Mouse (Mus musculus) liver, embryonic 14.5 days (tissue): ENCODE data around the gene G6pc3. TPM values are rescaled to one million over a fixed set of nuclear protein-coding genes. Genes with fewer than 3 reads are reported as not detected.

Experiments
- ATAC-seq: fragments of 200-750 bp; cut with Nextera tagmentation; 2 replicates; pipeline ENCODE4 v1.8.0; 2017; ENCODE audit warnings: moderate number of reproducible peaks, mild to moderate bottlenecking, moderate library complexity; ENCODE audit not compliant: insufficient read depth
- DNase-seq, 3 experiments: peaks; one replicate each; pipeline ENCODE4 v3.0.0-alpha.2; 2012 to 2013; ENCODE audit warnings: low read depth in 3 of 3, low spot score in 3 of 3
- H3K27ac ChIP-seq: fragments of 300-500 bp; sonication (generic); 2 replicates; pipeline ENCODE4 v1.5.1; 2014; ENCODE audit warnings: moderate library complexity, mild to moderate bottlenecking, control low read depth, inconsistent platforms
- H3K27me3 ChIP-seq: fragments of 300-500 bp; sonication (generic); 2 replicates; pipeline ENCODE4 v1.6.1; 2014; ENCODE audit warnings: mild to moderate bottlenecking, low read length, moderate library complexity; ENCODE audit not compliant: control insufficient read depth, insufficient read depth
- H3K36me3 ChIP-seq: fragments of 300-500 bp; sonication (generic); replicated peaks from 2 replicates; pipeline ENCODE4 v1.6.1; 2014; ENCODE audit warnings: low read depth; ENCODE audit not compliant: control insufficient read depth, insufficient read depth
- H3K4me1 ChIP-seq, 2 experiments: fragments of 200-500 bp in 1 of 2; fragments of 300-500 bp in 1 of 2; sonication (generic) in 1 of 2; replicated peaks; 2 replicates each; pipeline ENCODE4 v1.6.1; 2012 to 2014; ENCODE audit warnings: antibody characterized with exemption in 1 of 2, inconsistent platforms in 1 of 2, low read length in 1 of 2; ENCODE audit not compliant: control insufficient read depth in 2 of 2, insufficient read depth in 2 of 2
- H3K4me2 ChIP-seq: fragments of 300-500 bp; sonication (generic); 2 replicates; pipeline ENCODE4 v1.6.1; 2014; ENCODE audit warnings: low read depth, mild to moderate bottlenecking, control low read depth, moderate library complexity
- H3K4me3 ChIP-seq, 2 experiments: fragments of 200-500 bp in 1 of 2; fragments of 300-500 bp in 1 of 2; sonication (generic) in 1 of 2; 2 replicates each; pipeline ENCODE4 v1.5.1; 2012 to 2014; ENCODE audit warnings: low read depth in 2 of 2, low read length in 2 of 2, mild to moderate bottlenecking in 2 of 2, control low read depth in 1 of 2, inconsistent platforms in 1 of 2, moderate library complexity in 1 of 2; ENCODE audit not compliant: insufficient read depth in 1 of 2
- H3K9ac ChIP-seq: fragments of 300-500 bp; sonication (generic); replicated peaks from 2 replicates; pipeline ENCODE4 v1.6.1; 2014; ENCODE audit warnings: mild to moderate bottlenecking, control low read depth, moderate library complexity
- H3K9me3 ChIP-seq: fragments of 300-500 bp; sonication (generic); 2 replicates; pipeline ENCODE4 v1.6.1; 2016; ENCODE audit warnings: low read length, mixed read lengths; ENCODE audit not compliant: control insufficient read depth
- CTCF ChIP-seq: IDR thresholded peaks from 2 replicates; pipeline ENCODE4 v1.5.1; 2016; ENCODE audit warnings: antibody characterized with exemption, low read depth, control low read depth
- EP300 ChIP-seq: IDR thresholded peaks from 2 replicates; pipeline ENCODE4 v1.6.1; 2016; ENCODE audit warnings: antibody characterized with exemption, low read depth
- WGBS: fragments of 180-500 bp; shearing (Covaris S2); extraction: QIAGEN DNeasy Blood & Tissue Kit; methylation state at CpG from one replicate; pipeline ENCODE4 v1.1.7; 2014; ENCODE audit not compliant: insufficient replicate concordance; 5-methylcytosine and 5-hydroxymethylcytosine counted together
- polyA plus RNA-seq, 2 experiments: library from polyadenylated mRNA; depleted of rRNA in 1 of 2; stranded (reverse) in 1 of 2; unstranded in 1 of 2; fragments of >200 nt; fragmentation: Nextera tagmentation in 1 of 2; extraction: Ambion mirVana in 1 of 2; gene quantifications; 2 replicates each; pipeline versions ENCODE4 v1.2.1 to v1.2.3; 2012 to 2014

Gene G6pc3
- polyA plus RNA-seq, 2 experiments = 7.3 to 12.6 TPM

DNA sequence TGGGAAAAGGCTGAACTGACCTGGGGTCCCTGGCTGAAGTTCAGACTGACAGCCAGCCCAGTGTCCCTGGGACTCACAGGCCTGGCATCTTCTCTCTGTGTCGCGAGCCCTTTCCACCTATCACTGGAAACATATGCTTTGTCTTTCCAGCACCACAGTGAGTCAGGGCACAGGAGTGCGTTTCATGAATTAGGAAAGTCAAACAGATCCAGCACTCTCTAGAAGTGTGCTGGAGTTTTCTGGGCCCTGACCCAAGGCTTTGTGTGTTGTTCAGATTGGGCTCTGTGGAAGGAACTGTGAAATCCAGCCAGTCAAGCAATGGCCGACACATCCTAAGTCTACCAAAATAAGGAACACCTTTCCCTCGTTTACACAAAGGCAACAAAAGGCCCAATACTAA, 35.8 kb downstream of the G6pc3 start:
- Histone ChIP-seq H3K9me3 (no peaks in the 10 kb centered on the region), H3K36me3 (no peaks in the 10 kb centered on the region), H3K4me2 (no peak overlapping the region), H3K27me3 (peaks cover 25% of the 10 kb centered on the region), H3K4me3 (no peak overlapping the region), H3K27ac (no peak overlapping the region), H3K4me1 (peaks cover 8 to 25% of the 10 kb centered on the region in 2 experiments), H3K9ac (no peak overlapping the region)
- ATAC-seq = no peak
- TF ChIP-seq CTCF = no peak
- no peak for DNase-seq
- whole genome bisulfite sequencing = 49% methylated on average over 5 of the region's 5 CpGs

DNA sequence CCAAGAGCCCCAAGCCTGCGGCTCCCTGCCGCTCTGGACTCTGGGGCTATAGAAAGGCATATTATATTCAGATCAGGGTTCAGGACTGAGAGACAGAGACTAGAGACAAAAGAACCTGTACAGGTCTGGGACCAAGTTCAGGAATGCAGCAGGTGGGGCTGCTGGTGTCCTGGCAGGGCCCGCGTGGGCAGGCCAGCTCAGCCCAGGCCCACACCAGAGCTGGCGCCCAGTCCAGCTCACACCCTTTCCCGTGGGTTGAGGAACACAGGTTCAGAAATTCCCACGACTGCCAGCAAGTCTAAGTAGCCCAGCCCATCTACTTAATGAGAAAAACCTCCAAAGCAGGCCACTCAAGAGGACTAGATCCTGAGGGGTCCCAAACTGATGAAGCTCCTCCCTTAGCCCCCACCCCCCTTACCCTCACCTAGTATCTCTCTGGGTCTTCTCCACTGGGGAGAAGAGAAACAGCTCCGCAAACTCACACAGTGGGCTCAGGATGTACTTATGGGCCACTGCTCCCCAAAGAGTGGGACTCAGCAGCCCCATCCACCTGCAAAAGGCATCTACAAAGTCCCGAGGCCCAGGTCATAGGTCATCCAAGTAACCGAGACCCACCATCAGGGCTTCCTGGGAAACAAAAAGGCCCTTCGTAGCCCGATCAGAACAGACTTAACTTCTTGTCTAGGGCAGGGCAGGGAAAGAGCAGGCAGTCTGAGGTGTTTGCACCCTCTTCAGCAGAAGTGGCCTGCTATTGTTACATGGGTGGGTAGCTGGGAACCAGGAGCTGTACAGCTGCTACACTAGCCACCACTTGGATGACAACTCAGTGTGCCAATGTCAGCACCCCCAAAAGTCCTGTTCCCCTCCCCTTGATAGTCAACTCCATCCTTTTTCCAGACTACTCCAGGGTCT, 36.9 kb downstream of the G6pc3 start:
- ATAC-seq (no peak), DNase-seq (no peak)
- H3K4me1 ChIP-seq = peaks cover 4 to 25% of the 10 kb centered on the region in 2 experiments
- no peak for TF ChIP-seq CTCF
- no peak for TF ChIP-seq EP300
- no peak overlapping the region for H3K9ac ChIP-seq
- no peak overlapping the region for H3K4me3 ChIP-seq
- H3K27me3 ChIP-seq = peaks cover 25% of the 10 kb centered on the region
- H3K4me2 ChIP-seq = no peak overlapping the region
- H3K27ac ChIP-seq = no peak overlapping the region
- WGBS = 82% methylated on average over 12 of the region's 12 CpGs
- H3K36me3 ChIP-seq = no peaks in the 10 kb centered on the region
- no peaks in the 10 kb centered on the region for H3K9me3 ChIP-seq

DNA sequence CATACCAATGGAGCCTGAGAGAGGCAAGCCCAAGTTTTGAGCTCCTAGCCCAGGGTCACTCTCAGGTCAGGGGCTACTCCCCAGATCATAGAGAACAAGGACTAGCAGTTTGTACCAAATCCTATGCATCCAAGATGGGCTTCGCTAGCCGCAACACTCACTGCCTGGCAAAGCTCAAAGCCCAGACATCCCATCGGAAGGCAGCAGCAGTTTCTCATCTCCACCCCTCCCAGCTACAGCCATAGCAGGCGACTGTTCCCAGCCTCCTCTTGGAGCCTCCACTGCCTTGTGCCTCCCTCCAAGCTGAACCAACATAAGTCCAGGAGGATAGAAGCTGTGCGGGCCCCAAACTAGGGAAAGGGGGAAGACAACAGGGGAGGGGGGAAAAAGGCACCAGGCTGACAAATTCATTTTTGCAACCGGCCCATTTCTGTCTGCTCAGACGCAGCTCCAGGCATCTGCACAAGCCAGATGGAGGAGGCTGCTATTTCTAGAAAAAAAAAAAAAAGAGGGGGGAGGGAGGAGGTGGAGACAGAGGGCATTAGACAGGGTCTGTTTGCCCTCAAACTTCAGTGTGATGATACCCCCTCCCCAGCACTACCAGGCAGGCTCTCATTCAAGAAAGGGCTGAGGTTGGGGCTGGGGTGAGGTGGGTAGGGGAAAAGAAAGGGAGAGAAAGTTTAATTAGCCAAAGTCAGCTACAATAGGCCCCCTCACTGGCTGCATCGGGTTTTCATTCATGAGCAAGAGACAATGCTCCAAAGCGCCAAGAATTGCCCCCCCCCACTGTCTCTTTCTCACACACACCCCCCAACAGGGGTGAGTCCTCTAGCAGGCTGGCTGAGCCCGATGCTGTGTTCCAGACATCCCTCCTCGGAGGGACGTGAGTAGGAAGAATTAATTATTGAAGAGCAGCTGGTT, 38.1 kb downstream of the G6pc3 start:
- Histone ChIP-seq H3K4me2 (peak overlapping the region; percentile 92; the same call in 1 of the 2 replicates), H3K27me3 (peaks cover 25% of the 10 kb centered on the region), H3K9me3 (no peaks in the 10 kb centered on the region), H3K9ac (no peak overlapping the region), H3K27ac (no peak overlapping the region), H3K4me1 (peaks cover 4 to 25% of the 10 kb centered on the region in 2 experiments), H3K4me3 (no peak overlapping the region), H3K36me3 (no peaks in the 10 kb centered on the region)
- 45% methylated on average over 12 of the region's 12 CpGs for WGBS
- TF ChIP-seq EP300 = no peak
- no peak for TF ChIP-seq CTCF
- DNase-seq = no peak
- no peak for ATAC-seq

DNA sequence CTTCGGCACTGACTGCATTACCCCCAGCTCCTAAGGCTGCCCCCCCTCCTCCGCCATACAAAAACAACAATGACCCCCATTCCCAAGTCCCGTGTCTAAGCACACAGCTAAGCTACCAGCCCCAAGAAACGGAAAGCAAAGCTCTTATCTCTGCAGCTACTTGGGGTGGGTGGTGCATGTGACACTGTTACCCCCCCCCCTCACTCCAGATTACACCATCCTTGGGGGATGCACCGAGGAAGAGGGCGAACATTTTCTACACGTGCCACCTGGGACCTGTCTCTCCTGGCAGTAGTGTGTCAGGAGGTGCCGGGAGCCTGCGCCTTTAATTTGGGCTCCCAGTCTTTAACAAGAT, 38.7 kb downstream of the G6pc3 start:
- H3K9ac ChIP-seq = no peak overlapping the region
- H3K9me3 ChIP-seq = no peaks in the 10 kb centered on the region
- H3K27me3 ChIP-seq = peaks cover 25% of the 10 kb centered on the region
- H3K4me2 ChIP-seq = peak overlapping the region; percentile 92; the same call in 1 of the 2 replicates
- H3K4me3 ChIP-seq = no peak overlapping the region
- no peak for ATAC-seq
- H3K27ac ChIP-seq = no peak overlapping the region
- peaks cover 4 to 25% of the 10 kb centered on the region in 2 experiments for H3K4me1 ChIP-seq
- no peaks in the 10 kb centered on the region for H3K36me3 ChIP-seq
- WGBS = 33% methylated on average over 9 of the region's 9 CpGs
- TF ChIP-seq EP300 = no peak
- TF ChIP-seq CTCF = no peak
- DNase-seq = no peak
